15 mouse cellular contexts compared by ENCODE assay signal in genomic region chr17:57063031-57063430, GRCm38 (mm10). TPM values are rescaled to one million over a fixed set of nuclear protein-coding genes. Genes with fewer than 3 reads are reported as not detected.
DNase-seq lines count a peak whose midpoint lies in the region; ATAC-seq and TF ChIP-seq lines count a peak whose summit lies in the region.
"Had no signal": no experiment of that assay in that cellular context is flagged by ENCODE, and none has a peak within 500 bp of the region (broad histone marks: within the 10 kb centered on the region; RNA-seq: fewer than 3 reads in every experiment).

No protein-coding gene starts in this region.

- H3K27me3 ChIP-seq in ES-Bruce4 (ENCODE audit: control insufficient read depth, insufficient read depth, low read length, poor library complexity, severe bottlenecking): no peaks in the 10 kb centered on the region
- peaks cover 65% of the 10 kb centered on the region for H3K27me3 ChIP-seq in embryonic facial prominence, embryonic 13.5 days
- H3K27me3 ChIP-seq in kidney, postnatal 0 days (ENCODE audit: insufficient read depth, low read length): peaks cover 8% of the 10 kb centered on the region
- H3K27me3 ChIP-seq in lung, embryonic 16.5 days (ENCODE audit: control insufficient read depth, insufficient read depth, low read depth, low read length): peaks cover 25% of the 10 kb centered on the region

- no peak for TF ChIP-seq EP300 in ES-Bruce4 (IDR thresholded peaks at IDR 0.05; ENCODE audit: insufficient read depth, low read depth, low read length)

- H3K4me1 ChIP-seq in ES-Bruce4 (ENCODE audit: control insufficient read depth, insufficient read depth, low read length): peaks cover 10% of the 10 kb centered on the region
- peaks cover 22% of the 10 kb centered on the region for H3K4me1 ChIP-seq in embryonic facial prominence, embryonic 13.5 days
- H3K4me1 ChIP-seq in kidney, postnatal 0 days (replicated peaks; ENCODE audit: insufficient read depth, low read length): peaks cover 9% of the 10 kb centered on the region; the same call in 1 of the 2 replicates
- H3K4me1 ChIP-seq in lung, embryonic 16.5 days (replicated peaks; ENCODE audit: control insufficient read depth, insufficient read depth, low read length): peaks cover 8% of the 10 kb centered on the region

- TF ChIP-seq POLR2A in ES-Bruce4 (IDR thresholded peaks at IDR 0.05; ENCODE audit: insufficient read depth, low read length): no peak

- no peak overlapping the region for H3K27ac ChIP-seq in ES-Bruce4 (ENCODE audit: insufficient read depth, low read length)
- no peak overlapping the region for H3K27ac ChIP-seq in embryonic facial prominence, embryonic 13.5 days
- peak overlapping the region; percentile 91 for H3K27ac ChIP-seq in kidney, postnatal 0 days
- peak overlapping the region; percentile 92 for H3K27ac ChIP-seq in lung, embryonic 16.5 days (ENCODE audit: low read length)
- H3K27ac ChIP-seq: gastrocnemius, adult 2 months; hindbrain, embryonic 13.5 days; neural tube, embryonic 12.5 days had no signal

- DNase-seq in kidney, postnatal 0 days (ENCODE audit: low spot score): no peak
- DNase-seq in embryo, embryonic 10.5 days (ENCODE audit: low spot score): no peak
- DNase-seq in embryo, embryonic 11 days: no peak
- DNase-seq in retina, postnatal 1 day: no peak
- no peak for DNase-seq in heart, postnatal 36 days
- DNase-seq: gastrocnemius, adult 2 months; thymus, postnatal 14 days had no signal

- peak overlapping the region; percentile 55; the same call in 1 of the 2 replicates for H3K4me2 ChIP-seq in embryonic facial prominence, embryonic 13.5 days
- peak overlapping the region; percentile 55 for H3K4me2 ChIP-seq in kidney, postnatal 0 days (ENCODE audit: low read length)
- H3K4me2 ChIP-seq in lung, embryonic 16.5 days (ENCODE audit: low read depth, low read length): peak overlapping the region; percentile 37

- WGBS in embryonic facial prominence, embryonic 13.5 days: 7% methylated on average over 8 of the region's 8 CpGs
- 8% methylated on average over 8 of the region's 8 CpGs for WGBS in kidney, postnatal 0 days
- 11% methylated on average over 8 of the region's 8 CpGs for WGBS in lung, embryonic 16.5 days

- no peak for ATAC-seq in embryonic facial prominence, embryonic 13.5 days (ENCODE audit: insufficient number of reproducible peaks, insufficient read depth, low FRiP score, low TSS enrichment, low read depth)
- ATAC-seq in kidney, postnatal 0 days (replicated peaks; ENCODE audit: low FRiP score, low read depth): no peak
- ATAC-seq in lung, embryonic 16.5 days (ENCODE audit: low read depth): no peak

- intact Hi-C loops in heart, postnatal 36 days (cut with DNase I): loop anchor here (10.0 kb wide), 1 partner anchor 272 kb away; no protein-coding TSS in a partner anchor

- H3K4me3 ChIP-seq in ES-Bruce4 (ENCODE audit: low read depth, low read length): peak overlapping the region; percentile 91
- 0 out of 2 replicates have a peak overlapping the region, but pooled peaks have one; percentile 38 for H3K4me3 ChIP-seq in embryonic facial prominence, embryonic 13.5 days
- peak overlapping the region; percentile 56 for H3K4me3 ChIP-seq in kidney, postnatal 0 days (replicated peaks; ENCODE audit: low read depth, low read length)
- peak overlapping the region; percentile 58 for H3K4me3 ChIP-seq in lung, embryonic 16.5 days (ENCODE audit: low read length)

- no peak for TF ChIP-seq CTCF in ES-Bruce4 (IDR thresholded peaks at IDR 0.05; ENCODE audit: low read depth, low read length)
- no peak for TF ChIP-seq CTCF in kidney, postnatal 0 days (IDR thresholded peaks at IDR 0.05; ENCODE audit: low read depth)

- H3K9ac ChIP-seq in ES-Bruce4 (ENCODE audit: low read depth, poor library complexity, severe bottlenecking): peak overlapping the region; percentile 84
- no peak overlapping the region for H3K9ac ChIP-seq in embryonic facial prominence, embryonic 13.5 days
- peak overlapping the region; percentile 75 for H3K9ac ChIP-seq in kidney, postnatal 0 days (ENCODE audit: low read depth, low read length)
- peak overlapping the region; percentile 75 for H3K9ac ChIP-seq in lung, embryonic 16.5 days (ENCODE audit: low read length)
- H3K9ac ChIP-seq: hindbrain, embryonic 13.5 days; neural tube, embryonic 12.5 days had no signal

- H3K9me3 ChIP-seq in ES-Bruce4 (replicated peaks; ENCODE audit: control insufficient read depth, insufficient read depth, low read length, poor library complexity, severe bottlenecking): no peaks in the 10 kb centered on the region
- H3K9me3 ChIP-seq in embryonic facial prominence, embryonic 13.5 days: no peaks in the 10 kb centered on the region
- H3K9me3 ChIP-seq in kidney, postnatal 0 days (replicated peaks; ENCODE audit: low read length): no peaks in the 10 kb centered on the region
- no peaks in the 10 kb centered on the region for H3K9me3 ChIP-seq in lung, embryonic 16.5 days (ENCODE audit: control insufficient read depth, low read length)
- H3K9me3 ChIP-seq: G1E; hindbrain, embryonic 13.5 days; neural tube, embryonic 12.5 days had no signal

- 0 out of 2 replicates have a peak, but pooled peaks cover 2% of the 10 kb centered on the region for H3K36me3 ChIP-seq in ES-Bruce4 (ENCODE audit: control insufficient read depth, insufficient read depth, low read length, poor library complexity, severe bottlenecking)
- no peaks in the 10 kb centered on the region for H3K36me3 ChIP-seq in embryonic facial prominence, embryonic 13.5 days
- H3K36me3 ChIP-seq in kidney, postnatal 0 days (ENCODE audit: insufficient read depth, low read length): 0 out of 2 replicates have a peak, but pooled peaks cover 2% of the 10 kb centered on the region
- H3K36me3 ChIP-seq in lung, embryonic 16.5 days (ENCODE audit: control insufficient read depth, insufficient read depth, low read length): no peaks in the 10 kb centered on the region
- H3K36me3 ChIP-seq: hindbrain, embryonic 13.5 days; neural tube, embryonic 12.5 days had no signal

RNA-seq across cellular contexts. Expression of gene Slc25a23, which starts 3.4 kb away (rescaled TPM):
- 24.2 and 24.5 TPM in 2 replicates for polyA plus RNA-seq in ES-Bruce4 (2011; ENCODE audit: insufficient read depth, insufficient read length, low read depth, missing spikeins)
- 9.1 TPM in 2 replicates for polyA plus RNA-seq in embryonic facial prominence, embryonic 13.5 days (2015; fragmentation: Nextera tagmentation; extraction: Ambion mirVana)
- polyA plus RNA-seq in kidney, postnatal 0 days (2015; fragmentation: Nextera tagmentation; extraction: Ambion mirVana): 10.2 and 10.7 TPM in 2 replicates
- 8.1 and 9.6 TPM in 2 replicates for polyA plus RNA-seq in lung, embryonic 16.5 days (2015; fragmentation: Nextera tagmentation; extraction: Ambion mirVana)
- total RNA-seq in heart, postnatal 36 days (2021): 10 to 100 TPM; 58.1 to 69.8 TPM

RNA-seq across cellular contexts. Expression of gene Crb3, which starts 4.1 kb away (rescaled TPM):
- 53.5 and 57.7 TPM in 2 replicates for polyA plus RNA-seq in ES-Bruce4 (2011; ENCODE audit: insufficient read depth, insufficient read length, low read depth, missing spikeins)
- 7.3 and 7.9 TPM in 2 replicates for polyA plus RNA-seq in embryonic facial prominence, embryonic 13.5 days (2015; fragmentation: Nextera tagmentation; extraction: Ambion mirVana)
- 82.4 and 90.9 TPM in 2 replicates for polyA plus RNA-seq in kidney, postnatal 0 days (2015; fragmentation: Nextera tagmentation; extraction: Ambion mirVana)
- 62.6 and 63.1 TPM in 2 replicates for polyA plus RNA-seq in lung, embryonic 16.5 days (2015; fragmentation: Nextera tagmentation; extraction: Ambion mirVana)
- total RNA-seq in heart, postnatal 36 days (2021): under 1 TPM in 1 of 2 experiments, not detected in 1; 0.35 TPM
- total RNA-seq: gastrocnemius, adult 2 months; megakaryocyte-erythroid progenitor cell, adult 5-6 weeks had no signal

RNA-seq across cellular contexts. Expression of gene Dennd1c, which starts 15.3 kb away (rescaled TPM):
- polyA plus RNA-seq in ES-Bruce4 (2011; ENCODE audit: insufficient read depth, insufficient read length, low read depth, missing spikeins): 6.6 and 8.9 TPM in 2 replicates
- polyA plus RNA-seq in embryonic facial prominence, embryonic 13.5 days (2015; fragmentation: Nextera tagmentation; extraction: Ambion mirVana): 1.6 and 2.4 TPM in 2 replicates
- 4.2 and 5.1 TPM in 2 replicates for polyA plus RNA-seq in kidney, postnatal 0 days (2015; fragmentation: Nextera tagmentation; extraction: Ambion mirVana)
- polyA plus RNA-seq in lung, embryonic 16.5 days (2015; fragmentation: Nextera tagmentation; extraction: Ambion mirVana): 5.4 and 5.8 TPM in 2 replicates
- total RNA-seq in heart, postnatal 36 days (2021): 1 to 10 TPM; 1.4 to 2.0 TPM

RNA-seq across cellular contexts. Expression of gene Slc25a41, which starts 21.6 kb away (rescaled TPM):
- not detected in 2 replicates for polyA plus RNA-seq in ES-Bruce4 (2011; ENCODE audit: insufficient read depth, insufficient read length, low read depth, missing spikeins)
- polyA plus RNA-seq in embryonic facial prominence, embryonic 13.5 days (2015; fragmentation: Nextera tagmentation; extraction: Ambion mirVana): not detected in 2 replicates
- not detected in 2 replicates for polyA plus RNA-seq in kidney, postnatal 0 days (2015; fragmentation: Nextera tagmentation; extraction: Ambion mirVana)
- not detected in 2 replicates for polyA plus RNA-seq in lung, embryonic 16.5 days (2015; fragmentation: Nextera tagmentation; extraction: Ambion mirVana)
- not detected for total RNA-seq in heart, postnatal 36 days (2021)
- total RNA-seq: adrenal gland, adult 18-20 months; G1E; gastrocnemius, adult 2 months; megakaryocyte-erythroid progenitor cell, adult 5-6 weeks had no signal
- polyA plus RNA-seq: G1E; hindbrain, embryonic 13.5 days had no signal

RNA-seq across cellular contexts. Expression of gene Tubb4a, which starts 24.6 kb away (rescaled TPM):
- 5.8 and 12.6 TPM in 2 replicates for polyA plus RNA-seq in ES-Bruce4 (2011; ENCODE audit: insufficient read depth, insufficient read length, low read depth, missing spikeins)
- 9.4 and 10.3 TPM in 2 replicates for polyA plus RNA-seq in embryonic facial prominence, embryonic 13.5 days (2015; fragmentation: Nextera tagmentation; extraction: Ambion mirVana)
- polyA plus RNA-seq in kidney, postnatal 0 days (2015; fragmentation: Nextera tagmentation; extraction: Ambion mirVana): 15.4 and 16.4 TPM in 2 replicates
- polyA plus RNA-seq in lung, embryonic 16.5 days (2015; fragmentation: Nextera tagmentation; extraction: Ambion mirVana): 12.3 and 15.0 TPM in 2 replicates
- total RNA-seq in heart, postnatal 36 days (2021): 1 to 10 TPM; 1.8 to 1.9 TPM
- total RNA-seq: megakaryocyte-erythroid progenitor cell, adult 5-6 weeks had no signal

Comparison
In these comparisons a context has a peak if more than half of its experiments do, and no peak if none do; other contexts are left out.
1. H3K27ac ChIP-seq: peak in kidney, postnatal 0 days (single experiment) and lung, embryonic 16.5 days (single experiment); none in ES-Bruce4 (single experiment) and embryonic facial prominence, embryonic 13.5 days (single experiment).
2. H3K4me3 ChIP-seq: peak in every context shown above with its lines; median percentile 91 in ES-Bruce4; 58 in lung, embryonic 16.5 days; 56 in kidney, postnatal 0 days; 38 in embryonic facial prominence, embryonic 13.5 days.
3. Peak in every context shown above with its lines, with median percentiles within 50 percentile points of each other: H3K4me2 ChIP-seq.